12 mouse cellular contexts compared by ENCODE assay signal in the genomic region with DNA sequence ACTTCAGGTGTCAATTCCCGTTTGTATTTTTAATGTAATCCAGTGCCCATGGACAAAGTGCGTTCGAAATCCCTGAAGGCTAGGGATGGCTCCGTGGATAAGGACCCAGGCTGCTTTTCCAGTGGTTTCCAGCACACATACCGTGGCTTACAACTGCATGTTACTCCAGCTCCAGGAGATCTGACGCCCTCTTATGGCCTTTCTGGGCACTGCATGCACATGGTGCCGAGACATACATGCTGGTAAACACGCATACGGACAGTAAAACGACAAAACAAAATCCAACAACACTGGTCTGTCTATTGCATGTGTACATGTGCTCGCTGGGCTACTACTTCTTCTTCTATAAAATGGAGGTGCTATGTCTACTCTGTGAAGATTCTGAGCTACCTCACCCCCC.
DNase-seq lines count a peak whose midpoint lies in the region; ATAC-seq and TF ChIP-seq lines count a peak whose summit lies in the region.
"Had no signal": no experiment of that assay in that cellular context is flagged by ENCODE, and none has a peak within 500 bp of the region (broad histone marks: within the 10 kb centered on the region; RNA-seq: fewer than 3 reads in every experiment).

No protein-coding gene starts in this region.

- WGBS in limb, embryonic 15.5 days, result 89% methylated on average over 11 of the region's 11 CpGs
- 92% methylated on average over 11 of the region's 11 CpGs for WGBS in limb, embryonic 10.5 days

- no peak; the same call in 1 of the 2 replicates for TF ChIP-seq RAD21 in CH12.LX (IDR thresholded peaks at IDR 0.05; ENCODE audit: low read depth, low read length)

- no peaks in the 10 kb centered on the region for H3K36me3 ChIP-seq in limb, embryonic 15.5 days
- H3K36me3 ChIP-seq in limb, embryonic 10.5 days, result peaks cover 46% of the 10 kb centered on the region
- peaks cover 0 to 54% of the 10 kb centered on the region in 2 experiments for H3K36me3 ChIP-seq in CH12.LX (replicated peaks in 1 of 2; ENCODE audit: control insufficient read depth in 1 of 2, insufficient read depth in 1 of 2, low read length in 1 of 2)
- H3K36me3 ChIP-seq: hindbrain, embryonic 15.5 days had no signal

- H3K4me2 ChIP-seq in limb, embryonic 15.5 days, result no peak overlapping the region
- H3K4me2 ChIP-seq in CH12.LX (ENCODE audit: insufficient read depth, low read depth, poor library complexity, severe bottlenecking), result no peak overlapping the region
- H3K4me2 ChIP-seq: hindbrain, embryonic 15.5 days; limb, embryonic 13.5 days had no signal

- intact Hi-C loops in gastrocnemius, adult 2 months (cut with DNase I), result loop anchor here (2.0 to 5.0 kb wide), 2 partner anchors 44 to 120 kb away; no protein-coding TSS in a partner anchor
- intact Hi-C loops in gastrocnemius, postnatal 14 days (cut with DNase I; ENCODE audit: low total_unique reads), result no loop called here
- intact Hi-C loops in left cerebral cortex, postnatal 14 days (cut with DNase I), result no loop called here

- dilution Hi-C loops in CH12.LX (cut with MboI; ENCODE audit: extremely low pct_ligation_motif_present, extremely low pct_unique_long_range_greater_than_20kb, low sequenced_read_pairs), result no loop called here

- TF ChIP-seq CTCF in gastrocnemius, adult 2 months (IDR thresholded peaks at IDR 0.05), result peak; percentile 25; the same call in 1 of the 2 replicates
- TF ChIP-seq CTCF in CH12.LX (conservative IDR thresholded peaks at IDR 0.05 in 1 of 2, IDR thresholded peaks at IDR 0.05 in 1 of 2; ENCODE audit: low read depth in 2 of 2, low read length in 2 of 2), result peak in 1 of 2 experiments; percentile 29; a peak in 2 of 4 replicates

- H3K4me1 ChIP-seq in limb, embryonic 15.5 days, result peaks cover 42% of the 10 kb centered on the region
- H3K4me1 ChIP-seq in limb, embryonic 10.5 days, result peaks cover 22% of the 10 kb centered on the region
- H3K4me1 ChIP-seq in CH12.LX (ENCODE audit: control insufficient read depth in 1 of 2, insufficient read depth in 2 of 2), result no peaks in the 10 kb centered on the region

- in situ Hi-C loops in CH12.LX (cut with MboI; ENCODE audit: low pct_ligation_motif_present, low pct_unique_long_range_greater_than_20kb, low sequenced_read_pairs), result no loop called here

- H3K4me3 ChIP-seq in gastrocnemius, adult 2 months, result no peak overlapping the region
- no peak overlapping the region for H3K4me3 ChIP-seq in limb, embryonic 15.5 days
- H3K4me3 ChIP-seq in limb, embryonic 10.5 days, result no peak overlapping the region
- no peak overlapping the region for H3K4me3 ChIP-seq in CH12.LX (replicated peaks in 1 of 3; ENCODE audit: low read depth in 2 of 3, low read length in 2 of 3, poor library complexity in 1 of 3)
- H3K4me3 ChIP-seq: hindbrain, embryonic 15.5 days; limb, embryonic 13.5 days had no signal

- H3K9ac ChIP-seq in limb, embryonic 15.5 days, result no peak overlapping the region
- no peak overlapping the region for H3K9ac ChIP-seq in CH12.LX (ENCODE audit: insufficient read depth, low read depth)
- H3K9ac ChIP-seq: hindbrain, embryonic 15.5 days; limb, embryonic 13.5 days had no signal

- H3K27ac ChIP-seq in gastrocnemius, adult 2 months, result 0 out of 2 replicates have a peak overlapping the region, but pooled peaks have one; percentile 13
- H3K27ac ChIP-seq in limb, embryonic 15.5 days, result peak overlapping the region; percentile 78; the same call in 1 of the 2 replicates
- no peak overlapping the region for H3K27ac ChIP-seq in limb, embryonic 10.5 days
- no peak overlapping the region for H3K27ac ChIP-seq in CH12.LX (ENCODE audit: insufficient read depth, low read depth)

- H3K79me2 ChIP-seq in CH12.LX (replicated peaks; ENCODE audit: control insufficient read depth, extremely low read depth, insufficient read depth, poor library complexity, severe bottlenecking), result no peaks in the 10 kb centered on the region

- TF ChIP-seq POLR2A in CH12.LX (IDR thresholded peaks at IDR 0.05; ENCODE audit: low read depth, low read length), result no peak

- H3K27me3 ChIP-seq in limb, embryonic 15.5 days, result no peaks in the 10 kb centered on the region
- H3K27me3 ChIP-seq in limb, embryonic 10.5 days (ENCODE audit: low read depth, poor library complexity, severe bottlenecking), result no peaks in the 10 kb centered on the region
- H3K27me3 ChIP-seq in CH12.LX (replicated peaks), result no peaks in the 10 kb centered on the region
- H3K27me3 ChIP-seq: hindbrain, embryonic 15.5 days; limb, embryonic 13.5 days had no signal

- ATAC-seq in limb, embryonic 15.5 days (ENCODE audit: insufficient number of reproducible peaks, low FRiP score, low TSS enrichment, low read depth), result no peak

- DNase-seq in gastrocnemius, adult 2 months, result no peak
- DNase-seq in gastrocnemius, postnatal 14 days, result no peak
- no peak for DNase-seq in limb, embryonic 10.5 days (ENCODE audit: low spot score)
- DNase-seq in CH12.LX (ENCODE audit: extremely low read depth), result peak; percentile 3
- DNase-seq in ZHBTc4 (ENCODE audit: low read depth, low spot score), result peak; percentile 38
- DNase-seq in frontal cortex, postnatal 10 days (ENCODE audit: low spot score in 2 of 2), result no peak
- no peak for DNase-seq in left cerebral cortex, postnatal 14 days (ENCODE audit: low spot score in 2 of 2)
- DNase-seq: embryo, embryonic 11 days; thymus, postnatal 25 days had no signal

- no peaks in the 10 kb centered on the region for H3K9me3 ChIP-seq in limb, embryonic 15.5 days
- H3K9me3 ChIP-seq in limb, embryonic 10.5 days (replicated peaks), result no peaks in the 10 kb centered on the region
- H3K9me3 ChIP-seq in CH12.LX (replicated peaks; ENCODE audit: low read length), result no peaks in the 10 kb centered on the region
- H3K9me3 ChIP-seq: hindbrain, embryonic 15.5 days; limb, embryonic 13.5 days had no signal

- no peak for TF ChIP-seq EP300 in CH12.LX (IDR thresholded peaks at IDR 0.05; ENCODE audit: low read length)

TF ChIP-seq in CH12.LX, 34 proteins besides CTCF, POLR2A, EP300 and RAD21:
- no peak for TF ChIP-seq MYC (IDR thresholded peaks at IDR 0.05; ENCODE audit: low read depth, low read length)
- no peak for TF ChIP-seq PAX5 (IDR thresholded peaks at IDR 0.05; ENCODE audit: low read length)
- no peak for TF ChIP-seq NRF1 (IDR thresholded peaks at IDR 0.05; ENCODE audit: low read depth, low read length)
- no peak for TF ChIP-seq POLR2AphosphoS2 (IDR thresholded peaks at IDR 0.05; ENCODE audit: low read depth, low read length)

Comparison
In these comparisons a context has a peak if more than half of its experiments do, and no peak if none do; other contexts are left out.
1. H3K27ac ChIP-seq: peak in gastrocnemius, adult 2 months (single experiment) and limb, embryonic 15.5 days (single experiment); none in limb, embryonic 10.5 days (single experiment) and CH12.LX (single experiment).
2. DNase-seq: peak in CH12.LX (single experiment) and ZHBTc4 (single experiment); none in gastrocnemius, adult 2 months (single experiment), gastrocnemius, postnatal 14 days (single experiment), limb, embryonic 10.5 days (single experiment), frontal cortex, postnatal 10 days (0 of 2) and left cerebral cortex, postnatal 14 days (0 of 2).